ENCODE assay signal across 8 mouse cellular contexts in genomic region chr3:144570816-144571487, GRCm38 (mm10). TPM values are rescaled to one million over a fixed set of nuclear protein-coding genes. Genes with fewer than 3 reads are reported as not detected.
DNase-seq lines count a peak whose midpoint lies in the region; ATAC-seq and TF ChIP-seq lines count a peak whose summit lies in the region.

No protein-coding gene starts in this region.

- no peak for TF ChIP-seq EP300 in MEL (IDR thresholded peaks at IDR 0.05; ENCODE audit: low read depth in 1 of 2, low read length in 2 of 2)

- no peak for DNase-seq in heart, adult 18-20 months
- DNase-seq in MEL (ENCODE audit: low read depth, low spot score) = no peak
- peak; percentile 90 for DNase-seq in forebrain, postnatal 0 days
- DNase-seq in midbrain, embryonic 10.5 days (ENCODE audit: low spot score) = no peak
- no peak for DNase-seq in frontal cortex, postnatal 25 days (ENCODE audit: low spot score in 2 of 2)
- no peak for DNase-seq in left cerebral cortex, adult 18-20 months (ENCODE audit: low spot score in 2 of 2)
- no peak for DNase-seq in embryo, embryonic 9.5 days (ENCODE audit: extremely low spot score)

- peaks cover 32% of the 10 kb centered on the region for H3K4me1 ChIP-seq in heart, embryonic 15.5 days (replicated peaks)
- peaks cover 0 to 8% of the 10 kb centered on the region in 2 experiments; a peak in 3 of 4 replicates for H3K4me1 ChIP-seq in MEL (ENCODE audit: control insufficient read depth in 1 of 2, insufficient read depth in 2 of 2, low read length in 2 of 2)
- peaks cover 9% of the 10 kb centered on the region for H3K4me1 ChIP-seq in forebrain, postnatal 0 days (ENCODE audit: insufficient read depth)
- H3K4me1 ChIP-seq in midbrain, embryonic 10.5 days = peaks cover 33% of the 10 kb centered on the region

- no peak for ATAC-seq in heart, embryonic 15.5 days (replicated peaks; ENCODE audit: insufficient number of reproducible peaks, insufficient read depth, low FRiP score, low read depth)
- peak; percentile 11; the same call in 1 of the 2 replicates for ATAC-seq in forebrain, postnatal 0 days

- H3K9me3 ChIP-seq in heart, embryonic 15.5 days (replicated peaks) = no peaks in the 10 kb centered on the region
- H3K9me3 ChIP-seq in MEL (replicated peaks; ENCODE audit: insufficient read depth, low read length) = no peaks in the 10 kb centered on the region
- H3K9me3 ChIP-seq in forebrain, postnatal 0 days (ENCODE audit: low read length) = no peaks in the 10 kb centered on the region
- H3K9me3 ChIP-seq in midbrain, embryonic 10.5 days (replicated peaks) = no peaks in the 10 kb centered on the region

- H3K79me2 ChIP-seq in MEL (ENCODE audit: control insufficient read depth, insufficient read depth, low read length, poor library complexity) = peaks cover 72% of the 10 kb centered on the region

- peak overlapping the region; percentile 81 for H3K9ac ChIP-seq in heart, embryonic 15.5 days
- H3K9ac ChIP-seq in MEL (ENCODE audit: control insufficient read depth, low read depth, low read length, poor library complexity, severe bottlenecking) = peak overlapping the region; percentile 80
- H3K9ac ChIP-seq in forebrain, postnatal 0 days = peak overlapping the region; percentile 98

- TF ChIP-seq POLR2A in MEL (IDR thresholded peaks at IDR 0.05; ENCODE audit: control insufficient read depth in 1 of 2, insufficient read depth in 1 of 2, low read depth in 1 of 2, low read length in 2 of 2, poor library complexity in 1 of 2) = no peak

- TF ChIP-seq RAD21 in MEL (IDR thresholded peaks at IDR 0.05; ENCODE audit: low read depth, low read length) = no peak

- peak overlapping the region; percentile 76 for H3K4me3 ChIP-seq in heart, embryonic 15.5 days
- H3K4me3 ChIP-seq in MEL (ENCODE audit: control insufficient read depth in 1 of 2, insufficient read depth in 1 of 2, low read depth in 2 of 2, low read length in 2 of 2) = peak overlapping the region; percentile 44 to 71
- H3K4me3 ChIP-seq in forebrain, postnatal 0 days (ENCODE audit: low read depth, low read length) = peak overlapping the region; percentile 84
- H3K4me3 ChIP-seq in midbrain, embryonic 10.5 days = peak overlapping the region; percentile 77

- TF ChIP-seq CTCF in MEL (IDR thresholded peaks at IDR 0.05 in 2 of 3, conservative IDR thresholded peaks at IDR 0.05 in 1 of 3; ENCODE audit: control insufficient read depth in 1 of 3, insufficient read depth in 1 of 3, low read depth in 2 of 3, low read length in 3 of 3, poor library complexity in 1 of 3, severe bottlenecking in 1 of 3) = no peak
- no peak for TF ChIP-seq CTCF in forebrain, postnatal 0 days (IDR thresholded peaks at IDR 0.05; ENCODE audit: low read depth)

- H3K36me3 ChIP-seq in heart, embryonic 15.5 days = no peaks in the 10 kb centered on the region; the same call in 1 of the 2 replicates
- peaks cover 1 to 26% of the 10 kb centered on the region in 2 experiments; a peak in 3 of 4 replicates for H3K36me3 ChIP-seq in MEL (ENCODE audit: control insufficient read depth in 1 of 2, insufficient read depth in 2 of 2, low read length in 2 of 2)
- H3K36me3 ChIP-seq in forebrain, postnatal 0 days (ENCODE audit: insufficient read depth) = peaks cover 3% of the 10 kb centered on the region; the same call in 1 of the 2 replicates
- H3K36me3 ChIP-seq in midbrain, embryonic 10.5 days = peaks cover 29% of the 10 kb centered on the region

- peak overlapping the region; percentile 58 for H3K4me2 ChIP-seq in heart, embryonic 15.5 days
- H3K4me2 ChIP-seq in forebrain, postnatal 0 days (ENCODE audit: low read depth) = peak overlapping the region; percentile 54

- peak overlapping the region; percentile 90 for H3K27ac ChIP-seq in heart, embryonic 15.5 days
- peak overlapping the region; percentile 94 for H3K27ac ChIP-seq in MEL (ENCODE audit: control insufficient read depth, low read depth, low read length)
- H3K27ac ChIP-seq in forebrain, postnatal 0 days (ENCODE audit: low read depth, low read length) = peak overlapping the region; percentile 99
- H3K27ac ChIP-seq in midbrain, embryonic 10.5 days (replicated peaks) = peak overlapping the region; percentile 94

- WGBS in heart, embryonic 15.5 days = under 1% methylated on average over 25 of the region's 25 CpGs
- WGBS in forebrain, postnatal 0 days = under 1% methylated on average over 25 of the region's 25 CpGs
- under 1% methylated on average over 25 of the region's 25 CpGs for WGBS in midbrain, embryonic 10.5 days

- no peaks in the 10 kb centered on the region for H3K27me3 ChIP-seq in heart, embryonic 15.5 days
- no peaks in the 10 kb centered on the region for H3K27me3 ChIP-seq in MEL (ENCODE audit: control insufficient read depth in 1 of 2, insufficient read depth in 2 of 2, low read length in 2 of 2)
- H3K27me3 ChIP-seq in forebrain, postnatal 0 days (ENCODE audit: insufficient read depth, low read length) = no peaks in the 10 kb centered on the region
- no peaks in the 10 kb centered on the region for H3K27me3 ChIP-seq in midbrain, embryonic 10.5 days (ENCODE audit: low read depth, poor library complexity, severe bottlenecking)

TF ChIP-seq in MEL, 35 proteins besides CTCF, POLR2A, EP300 and RAD21:
- no peak for TF ChIP-seq MEF2A (IDR thresholded peaks at IDR 0.05; ENCODE audit: extremely low read depth, insufficient replicate concordance, low read depth, low read length, poor library complexity, severe bottlenecking)
- TF ChIP-seq MXI1 (IDR thresholded peaks at IDR 0.05; ENCODE audit: low read depth, low read length) = peak; percentile 48; the same call in 1 of the 2 replicates

RNA-seq across cellular contexts. Expression of gene Selenof, which starts 0.8 kb away (rescaled TPM):
- 415 and 448 TPM in 2 replicates for polyA plus RNA-seq in heart, embryonic 15.5 days (2015; fragmentation: Nextera tagmentation; extraction: Ambion mirVana)
- 100 to 1,000 TPM; 136 to 148 TPM for total RNA-seq in heart, adult 18-20 months (2021)
- total RNA-seq in MEL (2012; rRNA removed) = 307 and 316 TPM in 2 replicates
- 1,000 to 10,000 TPM in 1 of 2 experiments, 100 to 1,000 TPM in 1; 265 to 1,760 TPM for polyA plus RNA-seq in MEL (2012; ENCODE audit: insufficient read depth in 1 of 2, insufficient read length in 2 of 2, low read depth in 1 of 2, low replicate concordance in 2 of 2, missing spikeins in 1 of 2)
- total RNA-seq in forebrain, postnatal 0 days (2014; rRNA removed) = 347 and 486 TPM in 2 replicates
- polyA plus RNA-seq in forebrain, postnatal 0 days (2015; fragmentation: Nextera tagmentation; extraction: Ambion mirVana) = 660 and 719 TPM in 2 replicates
- 513 and 526 TPM in 2 replicates for polyA plus RNA-seq in midbrain, embryonic 10.5 days (2016; fragmentation: Nextera tagmentation; extraction: Ambion mirVana)
- total RNA-seq in left cerebral cortex, adult 18-20 months (2021) = 100 to 1,000 TPM; 212 TPM

RNA-seq across cellular contexts. Expression of gene Hs2st1, which starts 1.0 kb away (rescaled TPM):
- 6.1 and 6.9 TPM in 2 replicates for polyA plus RNA-seq in heart, embryonic 15.5 days (2015; fragmentation: Nextera tagmentation; extraction: Ambion mirVana)
- total RNA-seq in heart, adult 18-20 months (2021) = 1 to 10 TPM; 7.6 to 8.4 TPM
- 13.5 and 13.6 TPM in 2 replicates for total RNA-seq in MEL (2012; rRNA removed)
- polyA plus RNA-seq in MEL (2012; ENCODE audit: insufficient read depth in 1 of 2, insufficient read length in 2 of 2, low read depth in 1 of 2, low replicate concordance in 2 of 2, missing spikeins in 1 of 2) = 10 to 100 TPM in 1 of 2 experiments, not detected in 1; 16.1 TPM
- total RNA-seq in forebrain, postnatal 0 days (2014; rRNA removed) = 47.1 and 57.7 TPM in 2 replicates
- polyA plus RNA-seq in forebrain, postnatal 0 days (2015; fragmentation: Nextera tagmentation; extraction: Ambion mirVana) = 9.9 and 14.1 TPM in 2 replicates
- polyA plus RNA-seq in midbrain, embryonic 10.5 days (2016; fragmentation: Nextera tagmentation; extraction: Ambion mirVana) = 14.9 and 15.1 TPM in 2 replicates
- total RNA-seq in left cerebral cortex, adult 18-20 months (2021) = 10 to 100 TPM; 50.8 to 51.1 TPM
